ENCODE assay signal across 22 mouse cellular contexts in the genomic region with DNA sequence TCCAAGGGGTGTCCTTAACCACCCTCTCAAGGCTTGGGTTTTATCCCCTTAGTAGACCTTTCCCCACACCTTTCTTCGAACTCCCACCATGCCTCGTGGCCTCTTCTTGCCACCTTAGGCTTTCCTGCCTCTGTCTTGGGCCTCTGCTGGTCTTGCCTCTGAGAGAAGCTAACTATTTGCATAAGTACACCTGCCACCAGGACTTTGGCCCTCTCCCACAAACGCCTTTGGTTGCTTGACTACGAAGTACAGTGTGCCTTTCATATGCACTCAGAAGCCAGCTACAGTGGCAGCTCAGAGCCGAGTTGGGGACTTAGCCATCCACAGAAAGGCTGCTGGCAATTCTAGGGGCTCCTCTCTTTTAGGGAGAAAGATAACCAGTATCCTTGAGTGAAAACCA. TPM values are rescaled to one million over a fixed set of nuclear protein-coding genes. Genes with fewer than 3 reads are reported as not detected.
DNase-seq lines count a peak whose midpoint lies in the region; ATAC-seq lines count a peak whose summit lies in the region.
"Had no signal": no experiment of that assay in that cellular context is flagged by ENCODE, and none has a peak within 500 bp of the region (broad histone marks: within the 10 kb centered on the region; RNA-seq: fewer than 3 reads in every experiment).

No protein-coding gene starts in this region.

- H3K4me2 ChIP-seq in intestine, embryonic 15.5 days (replicated peaks), result 0 out of 2 replicates have a peak overlapping the region, but pooled peaks have one; percentile 10
- H3K4me2 ChIP-seq in stomach, embryonic 14.5 days (replicated peaks; ENCODE audit: low read depth, low read length), result no peak overlapping the region
- H3K4me2 ChIP-seq: embryonic facial prominence, embryonic 15.5 days; forebrain, embryonic 12.5 days; hindbrain, embryonic 12.5 days; limb, embryonic 13.5 days; lung, embryonic 14.5 days had no signal

- no peak overlapping the region for H3K4me3 ChIP-seq in intestine, embryonic 15.5 days (replicated peaks)
- no peak overlapping the region for H3K4me3 ChIP-seq in stomach, embryonic 14.5 days (ENCODE audit: low read depth, low read length)
- H3K4me3 ChIP-seq: embryonic facial prominence, embryonic 10.5 days; embryonic facial prominence, embryonic 15.5 days; forebrain, embryonic 12.5 days; heart, embryonic 10.5 days; hindbrain, embryonic 12.5 days; limb, embryonic 13.5 days had no signal

- no peaks in the 10 kb centered on the region for H3K36me3 ChIP-seq in intestine, embryonic 15.5 days
- H3K36me3 ChIP-seq in stomach, embryonic 14.5 days (ENCODE audit: control insufficient read depth, insufficient read depth, low read length), result no peaks in the 10 kb centered on the region
- H3K36me3 ChIP-seq: embryonic facial prominence, embryonic 10.5 days; embryonic facial prominence, embryonic 15.5 days; forebrain, embryonic 12.5 days; heart, embryonic 10.5 days; hindbrain, embryonic 12.5 days; limb, embryonic 13.5 days had no signal

- peak; percentile 91 for ATAC-seq in intestine, embryonic 15.5 days
- ATAC-seq in stomach, embryonic 14.5 days (ENCODE audit: insufficient number of reproducible peaks, insufficient read depth, low FRiP score, low read depth), result peak; percentile 35; the same call in 1 of the 2 replicates
- no peak for ATAC-seq in granulocyte monocyte progenitor cell, adult 5-6 weeks (replicated peaks; ENCODE audit: poor library complexity, severe bottlenecking)
- ATAC-seq: forebrain, postnatal 0 days; hindbrain, postnatal 0 days; Patski had no signal

- H3K9me3 ChIP-seq in intestine, embryonic 15.5 days, result no peaks in the 10 kb centered on the region
- H3K9me3 ChIP-seq in stomach, embryonic 14.5 days (ENCODE audit: control insufficient read depth, low read depth, low read length), result no peaks in the 10 kb centered on the region
- H3K9me3 ChIP-seq: embryonic facial prominence, embryonic 10.5 days; embryonic facial prominence, embryonic 15.5 days; forebrain, embryonic 12.5 days; heart, embryonic 10.5 days; hindbrain, embryonic 12.5 days; limb, embryonic 13.5 days had no signal

- 65% methylated on average over 5 of the region's 5 CpGs for WGBS in intestine, embryonic 15.5 days
- WGBS in stomach, embryonic 14.5 days, result 85% methylated on average over 5 of the region's 5 CpGs

- H3K27ac ChIP-seq in intestine, embryonic 15.5 days, result no peak overlapping the region
- H3K27ac ChIP-seq in stomach, embryonic 14.5 days (ENCODE audit: low read length), result no peak overlapping the region
- H3K27ac ChIP-seq: embryonic facial prominence, embryonic 10.5 days; embryonic facial prominence, embryonic 15.5 days; forebrain, embryonic 12.5 days; heart, embryonic 10.5 days; hindbrain, embryonic 12.5 days; hindbrain, postnatal 0 days; limb, embryonic 13.5 days; liver, embryonic 14.5 days had no signal

- no peak overlapping the region for H3K9ac ChIP-seq in intestine, embryonic 15.5 days
- no peak overlapping the region for H3K9ac ChIP-seq in stomach, embryonic 14.5 days (replicated peaks; ENCODE audit: low read depth, low read length)
- H3K9ac ChIP-seq: embryonic facial prominence, embryonic 15.5 days; forebrain, embryonic 12.5 days; forebrain, postnatal 0 days; hindbrain, embryonic 12.5 days; limb, embryonic 13.5 days; liver, embryonic 14.5 days; lung, embryonic 14.5 days had no signal

- peaks cover 6% of the 10 kb centered on the region; the same call in 1 of the 2 replicates for H3K4me1 ChIP-seq in intestine, embryonic 15.5 days (replicated peaks)
- H3K4me1 ChIP-seq in stomach, embryonic 14.5 days (ENCODE audit: control insufficient read depth, insufficient read depth, low read length), result no peaks in the 10 kb centered on the region
- H3K4me1 ChIP-seq: hindbrain, embryonic 12.5 days; limb, embryonic 13.5 days had no signal

- DNase-seq in cerebellum, adult 9-11 months, result peak; percentile 37
- DNase-seq in cerebellum, adult 11-12 months, result no peak
- peak; percentile 33 to 47 for DNase-seq in kidney, postnatal 36 days
- no peak for DNase-seq in kidney, adult 9 months
- DNase-seq in heart, adult 8-10 months (ENCODE audit: low spot score), result no peak
- DNase-seq: cerebellum, adult 11 months; forebrain, postnatal 0 days; midbrain, embryonic 14.5 days; right cerebral cortex, postnatal 25 days had no signal

- no peaks in the 10 kb centered on the region for H3K27me3 ChIP-seq in intestine, embryonic 15.5 days (replicated peaks)
- no peaks in the 10 kb centered on the region for H3K27me3 ChIP-seq in stomach, embryonic 14.5 days (ENCODE audit: control insufficient read depth, insufficient read depth, low read length)
- H3K27me3 ChIP-seq: embryonic facial prominence, embryonic 15.5 days; forebrain, embryonic 12.5 days; hindbrain, embryonic 12.5 days; limb, embryonic 13.5 days; Patski had no signal

RNA-seq across cellular contexts. Expression of gene Camk2b, which starts 32.4 kb away (rescaled TPM):
- polyA plus RNA-seq in intestine, embryonic 15.5 days (2015; fragmentation: Nextera tagmentation; extraction: Ambion mirVana), result 5.3 and 5.9 TPM in 2 replicates
- 2.5 and 2.6 TPM in 2 replicates for polyA plus RNA-seq in stomach, embryonic 14.5 days (2014; fragmentation: Nextera tagmentation; extraction: Ambion mirVana)
- 1.0 and 2.5 TPM in 2 replicates for total RNA-seq in granulocyte monocyte progenitor cell, adult 5-6 weeks (2014; fragmentation: Nextera tagmentation)
- total RNA-seq in granulocyte monocyte progenitor cell, adult 5-6 weeks (2017), result 1.8 and 2.7 TPM in 2 replicates
- 10 to 100 TPM in 2 of 4 experiments, 1 to 10 TPM in 2; 6.5 to 14.8 (median 10.1) TPM for total RNA-seq in heart, adult 8-10 months (2022)

Comparison
In these comparisons a context has a peak if more than half of its experiments do, and no peak if none do; other contexts are left out.
1. DNase-seq: peak in cerebellum, adult 9-11 months (single experiment) and kidney, postnatal 36 days (2 of 2); none in cerebellum, adult 11-12 months (single experiment), kidney, adult 9 months (single experiment) and heart, adult 8-10 months (single experiment).